Mouse (Mus musculus) splenic B cell, adult 2 months (primary cell): Measurements from ENCODE around the gene Smg9.

Experiments
- DNase-seq: peaks from one replicate; pipeline ENCODE4 v3.0.0-alpha.2; 2011; ENCODE audit warnings: low read depth, low spot score
- H3K27me3 ChIP-seq: 2 replicates; pipeline ENCODE4 v1.6.1; 2012; ENCODE audit warnings: mild to moderate bottlenecking, low read length, moderate library complexity, mixed read lengths; ENCODE audit not compliant: control insufficient read depth, poor library complexity, insufficient read depth, severe bottlenecking
- H3K36me3 ChIP-seq: 2 replicates; pipeline ENCODE4 v1.6.1; 2012; ENCODE audit warnings: mild to moderate bottlenecking, low read length, moderate library complexity, mixed read lengths; ENCODE audit not compliant: control insufficient read depth, poor library complexity, insufficient read depth, severe bottlenecking

Smg9 gene

GRCm38 (mm10) chr7:24435305-24435704 lies 35.9 kb downstream of the Smg9 start:
- DNase-seq = no peak
- H3K27me3 ChIP-seq = no peaks in the 10 kb centered on the region
- H3K36me3 ChIP-seq = peaks cover 7% of the 10 kb centered on the region; the same call in 1 of the 2 replicates

- no peaks in the 10 kb centered on the region; the same call in 1 of the 2 replicates for H3K36me3 ChIP-seq
- no peak for DNase-seq
- no peaks in the 10 kb centered on the region for H3K27me3 ChIP-seq
Observed at GRCm38 (mm10) chr7:24437981-24438380, 38.6 kb downstream of the Smg9 start.

GRCm38 (mm10) chr7:24439191-24439590 lies 39.8 kb downstream of the Smg9 start:
- Histone ChIP-seq H3K36me3 (no peaks in the 10 kb centered on the region), H3K27me3 (no peaks in the 10 kb centered on the region)
- no peak for DNase-seq

GRCm38 (mm10) chr7:24439891-24440290 lies 40.5 kb downstream of the Smg9 start:
- Histone ChIP-seq H3K36me3 (no peaks in the 10 kb centered on the region), H3K27me3 (no peaks in the 10 kb centered on the region)
- no peak for DNase-seq

- no peaks in the 10 kb centered on the region for H3K27me3 ChIP-seq
- no peaks in the 10 kb centered on the region for H3K36me3 ChIP-seq
- peak; percentile 95 for DNase-seq
Observed at GRCm38 (mm10) chr7:24441785-24442184, 42.4 kb downstream of the Smg9 start.

GRCm38 (mm10) chr7:24442313-24442712 lies 42.9 kb downstream of the Smg9 start:
- no peaks in the 10 kb centered on the region for H3K27me3 ChIP-seq
- peak; percentile 96 for DNase-seq
- H3K36me3 ChIP-seq = no peaks in the 10 kb centered on the region

GRCm38 (mm10) chr7:24445266-24445926 lies 46.0 kb downstream of the Smg9 start:
- H3K36me3 ChIP-seq = no peaks in the 10 kb centered on the region
- peak; percentile 99 for DNase-seq
- H3K27me3 ChIP-seq = no peaks in the 10 kb centered on the region

- peak; percentile 67 for DNase-seq
- H3K36me3 ChIP-seq = no peaks in the 10 kb centered on the region
- no peaks in the 10 kb centered on the region for H3K27me3 ChIP-seq
Observed at GRCm38 (mm10) chr7:24446697-24447340, 47.4 kb downstream of the Smg9 start.

GRCm38 (mm10) chr7:24448782-24449517 lies 49.5 kb downstream of the Smg9 start:
- no peaks in the 10 kb centered on the region for H3K27me3 ChIP-seq
- no peaks in the 10 kb centered on the region for H3K36me3 ChIP-seq
- DNase-seq = peak; percentile 71

GRCm38 (mm10) chr7:24450585-24451017 lies 51.2 kb downstream of the Smg9 start:
- peak; percentile 82 for DNase-seq
- H3K27me3 ChIP-seq = no peaks in the 10 kb centered on the region
- no peaks in the 10 kb centered on the region for H3K36me3 ChIP-seq

- DNase-seq = peak; percentile 88
- Histone ChIP-seq H3K36me3 (no peaks in the 10 kb centered on the region), H3K27me3 (no peaks in the 10 kb centered on the region)
Observed at GRCm38 (mm10) chr7:24451855-24452311, 52.5 kb downstream of the Smg9 start, which contains the start of gene Irgc1. Irgc1 (minus strand) TSS chr7:24452297.

- H3K36me3 ChIP-seq = no peaks in the 10 kb centered on the region
- H3K27me3 ChIP-seq = no peaks in the 10 kb centered on the region
- no peak for DNase-seq
Observed at GRCm38 (mm10) chr7:24454199-24454598, 54.8 kb downstream of the Smg9 start.

GRCm38 (mm10) chr7:24455726-24456125 lies 56.3 kb downstream of the Smg9 start:
- no peaks in the 10 kb centered on the region for H3K27me3 ChIP-seq
- no peak for DNase-seq
- H3K36me3 ChIP-seq = no peaks in the 10 kb centered on the region

- H3K36me3 ChIP-seq = no peaks in the 10 kb centered on the region
- DNase-seq = peak; percentile 92
- no peaks in the 10 kb centered on the region for H3K27me3 ChIP-seq
Observed at GRCm38 (mm10) chr7:24457726-24458370, 58.4 kb downstream of the Smg9 start.
